Mouse (Mus musculus): ENCODE results near the gene Raver1.

GRCm38 (mm10) chr9:21034481-21035085 is 57.2 kb downstream of the Raver1 start:
- TF ChIP-seq CTCF (IDR thresholded peaks at IDR 0.05; ENCODE audit: extremely low read depth, insufficient read depth, low read length) (no peak), POLR2A (IDR thresholded peaks at IDR 0.05; ENCODE audit: extremely low read depth, insufficient read depth, low read length) (no peak)

Measured in cortical plate, adult 2 months (tissue).